Mouse (Mus musculus) WW6 (cell line): ENCODE measurements around the gene Ovol2.
A peak's percentile ranks its signal among the peaks of the same experiment; 100 is the strongest.
"Not testable (repeated sequence)": the region's sequence is repeated elsewhere in the genome, so short reads cannot be mapped to it uniquely, and the experiment has no call there.

Source experiments
- DNase-seq: peaks from one replicate; pipeline ENCODE4 v3.0.0-alpha.2; 2013; ENCODE audit warnings: low read depth, low spot score

Gene Ovol2

DNA sequence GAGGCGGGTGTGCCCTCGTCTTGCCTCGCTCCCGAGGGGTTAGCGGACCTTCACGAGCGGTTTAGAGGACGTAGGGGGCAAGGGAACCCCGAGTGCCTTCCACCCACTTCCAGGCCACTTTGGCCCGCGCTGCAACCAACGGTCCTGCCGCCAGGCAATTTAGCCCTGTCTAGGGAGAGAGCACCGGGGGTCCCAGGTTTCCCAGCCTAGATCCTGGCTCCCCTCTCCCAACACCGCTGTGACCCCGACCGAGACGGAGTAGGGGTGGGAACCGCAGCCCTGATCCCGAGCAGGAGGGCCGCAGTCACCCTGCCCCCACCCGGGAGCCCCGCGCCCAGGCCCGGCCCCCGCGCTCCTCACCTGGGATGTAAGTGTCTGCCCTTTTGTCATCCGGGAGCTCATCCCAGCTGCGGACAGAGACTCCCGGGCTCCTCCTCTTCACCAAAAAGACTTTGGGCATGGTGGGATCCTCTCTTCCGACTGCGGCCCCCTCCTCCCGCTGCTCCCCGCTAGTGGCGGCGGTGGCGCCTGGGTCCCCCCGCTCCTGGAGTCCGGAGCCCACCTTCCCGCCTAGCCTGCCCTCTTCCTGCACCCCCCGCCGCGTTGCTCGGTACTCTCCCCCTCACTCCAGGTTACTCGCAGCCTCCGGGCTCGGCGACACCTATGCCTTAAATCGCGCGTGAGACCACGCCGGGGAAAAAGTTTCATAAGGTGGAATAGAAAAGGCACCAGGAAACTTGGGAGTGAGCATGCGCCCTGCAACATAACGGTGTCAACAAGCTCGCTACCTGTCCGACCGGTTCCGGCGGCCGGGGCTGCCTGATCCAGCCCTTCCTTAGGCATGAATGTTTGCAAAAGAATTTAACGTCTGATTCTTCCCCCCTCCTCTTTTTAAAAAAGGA is at the start of gene Ovol2:
Gene Ovol2, minus strand, starts transcription at position 746 of the 902 bp plus-strand sequence.
- no peak for DNase-seq

DNA sequence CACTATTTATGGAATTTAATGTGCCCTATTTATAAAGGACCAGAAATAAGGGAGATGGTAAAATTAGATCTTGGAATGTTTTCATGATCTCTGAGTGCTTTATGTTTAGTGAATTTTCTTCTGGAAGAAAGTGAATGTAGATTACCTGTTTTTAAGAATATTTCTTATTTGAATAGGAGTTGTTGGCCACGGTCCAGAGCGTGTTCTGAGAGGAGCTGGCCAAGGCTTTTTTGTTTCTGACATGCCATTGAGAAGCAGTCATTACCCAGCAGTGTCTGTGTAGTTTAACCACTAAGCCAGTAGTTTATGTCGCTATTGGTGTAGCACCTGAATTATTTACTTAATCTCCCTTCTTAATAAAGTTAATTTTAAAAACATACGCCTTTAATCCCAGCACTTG is 49.8 kb upstream of the Ovol2 start:
- no peak for DNase-seq

DNA sequence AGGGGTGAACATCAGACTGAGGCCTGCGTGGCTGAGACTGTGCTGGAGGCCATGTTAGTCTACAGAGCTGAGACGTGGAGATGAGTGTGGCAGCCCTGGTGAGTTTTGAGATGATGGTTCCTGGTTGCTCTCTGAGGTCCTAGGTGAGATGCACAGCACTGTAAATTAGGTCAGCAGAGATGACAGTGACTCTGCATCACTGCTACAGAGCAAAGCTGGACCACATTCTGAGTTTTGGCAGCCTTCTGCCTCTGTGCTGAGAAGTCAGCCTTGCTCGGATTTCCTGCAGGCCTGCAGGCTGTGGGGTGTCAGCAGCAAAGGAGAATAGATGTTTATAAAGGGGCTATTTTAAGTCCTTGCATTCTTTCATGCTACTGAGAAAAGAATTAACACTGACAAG is 49.3 kb upstream of the Ovol2 start:
- no peak for DNase-seq

DNA sequence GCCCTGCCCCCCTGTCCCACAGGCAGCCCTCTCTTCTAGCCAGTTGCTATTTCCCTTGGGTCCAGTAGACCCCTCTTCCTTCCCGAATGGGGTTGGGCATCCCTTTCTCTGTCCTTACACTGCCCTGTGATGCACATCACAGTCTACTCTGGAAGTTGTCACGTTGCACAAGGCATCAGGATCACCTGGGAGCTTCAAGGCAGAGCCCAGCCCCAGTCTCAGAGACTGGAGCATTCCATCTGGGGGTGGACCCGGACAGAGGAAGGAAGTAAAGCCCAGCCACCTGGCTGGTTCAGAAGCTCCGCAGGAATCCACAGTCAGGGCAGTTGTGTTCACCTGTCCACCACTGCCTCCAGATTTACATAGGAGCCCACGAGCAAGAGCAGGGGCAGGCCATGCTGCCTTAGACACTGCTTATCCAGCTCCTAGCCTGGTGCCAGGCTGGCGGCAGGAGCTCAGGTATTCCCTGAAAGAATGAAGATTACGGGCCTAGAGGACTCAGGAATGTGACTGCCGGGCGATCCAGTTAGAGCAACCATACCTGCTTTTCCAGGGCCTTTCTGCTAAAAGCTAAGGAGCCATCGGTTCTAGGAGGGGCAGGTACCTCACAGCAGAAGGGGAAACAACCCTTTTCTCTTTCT is 43.2 kb upstream of the Ovol2 start:
- DNase-seq, result no peak

DNA sequence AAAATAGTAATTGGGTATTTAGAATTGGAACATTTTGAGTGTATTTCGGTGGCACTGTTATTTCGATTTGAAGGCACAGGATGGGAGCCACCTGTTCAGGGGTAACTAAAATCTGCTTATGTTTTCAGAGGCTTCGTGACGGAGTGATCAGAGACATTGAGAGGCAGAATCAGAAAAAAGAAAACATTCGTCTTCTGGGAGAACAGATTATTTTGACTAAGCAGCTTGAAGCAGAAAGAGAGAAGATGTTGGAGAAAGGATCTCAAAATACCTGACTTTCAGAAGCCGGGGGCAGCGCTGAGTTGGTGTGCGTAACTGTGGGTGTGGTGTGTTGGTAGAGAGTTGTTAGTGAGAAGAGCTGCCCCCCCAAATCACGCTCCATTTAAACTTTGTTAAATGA is 41.1 kb upstream of the Ovol2 start:
- DNase-seq, result no peak

DNA sequence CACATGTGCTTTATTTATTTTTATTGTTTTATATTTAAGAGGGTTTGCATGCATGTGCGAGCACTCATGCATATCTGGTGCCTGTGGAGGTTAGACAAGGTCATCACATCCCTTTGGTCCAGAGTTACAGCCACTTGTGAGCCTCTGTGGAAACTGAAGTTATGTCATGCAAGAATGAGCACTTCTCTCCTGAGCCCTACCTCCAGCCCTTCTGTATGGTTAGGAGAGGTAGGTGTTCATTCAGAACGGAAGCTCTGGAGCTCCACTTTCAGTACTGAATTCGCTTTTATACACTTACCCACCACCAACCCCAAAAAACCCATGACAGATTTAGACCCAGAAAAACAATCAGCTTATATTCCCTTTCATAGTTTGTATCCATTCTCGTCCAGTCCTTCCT is 39.6 kb upstream of the Ovol2 start:
- no peak for DNase-seq

DNA sequence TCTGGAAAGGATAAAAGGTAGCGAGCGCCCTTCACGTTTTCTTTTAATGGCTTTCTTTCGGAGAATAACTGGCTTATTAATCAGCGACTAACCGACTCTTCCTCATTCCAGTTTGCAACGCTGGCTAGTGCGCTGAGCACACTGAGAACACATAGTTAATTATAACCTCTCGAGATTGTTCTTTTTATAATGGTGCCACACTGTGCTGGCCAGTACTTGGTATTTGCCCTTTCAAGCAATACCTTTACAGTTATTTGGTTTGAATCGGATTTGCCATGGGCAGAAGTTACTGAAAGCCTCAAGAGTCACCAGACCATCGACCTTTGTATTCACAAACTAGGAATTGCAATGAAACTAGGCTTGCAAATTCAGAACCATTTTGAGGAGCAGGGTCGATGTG is 37.6 kb upstream of the Ovol2 start:
- no peak for DNase-seq

DNA sequence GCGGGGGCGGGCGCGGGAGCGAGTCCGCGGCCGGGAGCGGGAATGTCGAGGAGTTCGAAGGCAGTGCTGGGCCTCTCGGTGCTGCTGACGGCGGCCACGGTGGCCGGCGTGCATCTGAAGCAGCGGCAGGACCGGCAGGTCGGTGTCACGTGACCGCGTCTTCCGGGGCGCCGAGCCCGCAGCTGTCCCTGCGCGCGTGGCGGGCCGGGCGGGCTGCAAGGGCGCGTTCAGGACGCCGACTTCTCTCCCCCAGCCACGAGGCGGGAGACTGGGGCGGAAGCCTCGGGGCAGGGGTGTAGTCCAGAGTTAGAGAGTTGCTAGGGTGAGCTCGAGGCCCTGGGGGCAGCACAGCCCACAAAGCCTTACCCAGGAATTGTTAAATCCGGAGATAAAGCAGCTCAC is 37.1 kb upstream of the Ovol2 start:
- DNase-seq, result peak; percentile 61

DNA sequence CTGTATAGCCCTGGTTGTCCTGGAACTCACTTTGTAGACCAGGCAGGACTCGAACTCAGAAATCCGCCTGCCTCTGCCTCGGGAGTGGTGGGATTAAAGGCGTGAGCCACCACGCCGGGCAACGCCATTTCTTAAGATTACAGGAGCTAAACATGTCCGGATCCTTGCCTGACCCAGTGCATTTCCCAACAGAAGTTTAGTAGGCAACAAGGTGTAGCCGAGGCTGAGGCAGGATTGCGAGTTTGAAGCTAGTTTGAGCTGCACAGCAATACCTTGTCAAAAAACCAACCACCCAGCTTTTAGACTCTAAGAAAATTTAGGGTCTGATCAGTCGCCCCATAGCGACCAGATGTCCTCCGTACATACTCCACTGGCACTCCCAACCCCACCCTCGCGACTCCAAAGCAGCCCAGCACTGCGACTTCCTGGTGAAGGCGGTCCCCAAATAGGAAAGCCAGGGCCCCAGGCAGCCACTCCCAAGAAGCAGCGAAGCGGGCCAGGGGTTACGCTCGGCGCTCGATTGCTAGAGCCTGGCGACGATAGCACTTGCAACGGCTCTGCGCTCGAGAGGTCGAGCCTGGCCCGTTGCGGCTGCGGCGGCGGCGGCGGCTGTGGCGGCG is 36.6 kb upstream of the Ovol2 start, which contains the start of the genes Kat14 and Pet117:
Gene Kat14, plus strand, starts transcription at position 584 of the 620 bp plus-strand sequence.
Gene Pet117, plus strand, starts transcription at position 597 of the 620 bp plus-strand sequence.
- peak; percentile 85 for DNase-seq

DNA sequence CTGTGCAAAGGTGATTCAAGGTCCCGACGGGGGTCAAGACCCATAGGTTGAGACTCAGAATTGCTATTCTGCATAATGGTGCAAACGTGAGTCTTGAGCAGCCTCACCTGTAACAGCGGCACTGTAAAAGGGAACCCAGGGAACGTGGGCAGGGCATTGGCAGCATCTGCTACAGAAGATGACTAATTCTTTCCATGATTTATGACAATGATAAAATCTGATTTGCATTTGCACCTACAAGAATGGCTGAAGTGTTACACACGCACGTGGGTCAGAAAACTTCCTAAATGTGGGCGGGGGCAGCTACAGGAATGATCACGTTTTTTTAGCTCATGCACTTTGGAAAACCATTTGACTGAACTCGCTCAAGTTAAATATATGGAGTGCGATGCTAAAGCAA is 20.9 kb upstream of the Ovol2 start:
- no peak for DNase-seq

DNA sequence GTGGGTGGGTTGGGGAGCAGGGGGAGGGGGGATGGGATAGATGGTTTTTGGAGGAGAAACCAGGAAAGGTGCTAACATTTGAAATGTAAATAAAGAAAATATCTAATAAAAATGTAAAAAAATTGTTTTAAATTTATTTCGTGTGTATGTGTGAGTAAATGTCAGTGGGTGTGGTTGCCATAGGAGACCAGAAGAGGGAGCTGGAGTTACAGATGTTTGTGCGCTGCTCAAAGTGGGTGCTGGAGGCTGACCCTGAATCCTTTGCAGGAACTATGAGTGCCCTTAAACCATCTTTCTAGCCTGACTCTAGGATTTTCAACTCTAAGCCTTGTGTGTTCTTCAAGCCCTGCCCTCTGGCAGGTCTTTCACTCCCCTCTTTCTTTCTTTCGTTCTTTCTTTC is 16.6 kb upstream of the Ovol2 start:
- no peak for DNase-seq

DNA sequence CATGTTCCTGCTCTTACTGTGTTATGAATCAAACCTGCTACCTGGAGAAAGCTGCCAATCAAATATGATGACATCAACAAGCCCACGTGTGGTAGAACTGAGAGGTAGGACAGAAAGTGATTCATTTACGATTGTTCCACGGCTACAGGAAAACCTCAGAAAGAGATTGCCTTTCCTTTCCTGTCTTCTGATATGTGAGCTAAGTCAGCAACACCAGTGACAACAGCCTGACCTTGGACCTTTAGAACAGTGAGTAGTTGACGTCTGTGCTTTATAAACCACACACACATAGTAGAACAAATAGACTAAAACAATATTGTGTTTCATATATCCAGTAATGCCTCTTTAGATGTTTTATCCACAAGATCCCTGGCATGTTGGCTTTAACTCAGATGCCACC is 11.2 kb upstream of the Ovol2 start:
- no peak for DNase-seq

DNA sequence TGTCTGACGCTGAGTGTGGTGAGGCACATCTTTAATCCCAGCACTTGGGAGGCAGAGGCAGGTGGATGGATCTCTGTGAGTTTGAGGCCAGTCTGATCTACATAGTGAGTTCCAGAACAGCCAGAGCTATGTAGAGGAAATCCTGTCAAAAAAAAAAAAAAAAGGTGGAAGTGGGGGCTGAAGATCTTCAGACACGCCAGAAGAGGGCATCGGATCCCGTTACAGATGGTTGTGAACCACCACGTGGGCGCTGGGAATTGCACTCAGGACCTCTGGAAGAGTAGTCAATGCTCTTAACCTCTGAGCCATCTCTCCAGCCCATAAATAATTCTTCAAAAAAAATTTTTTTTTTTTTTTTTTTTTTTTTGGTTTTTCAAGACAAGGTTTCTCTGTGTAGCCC is 6.2 kb upstream of the Ovol2 start:
- not testable (repeated sequence) for DNase-seq

DNA sequence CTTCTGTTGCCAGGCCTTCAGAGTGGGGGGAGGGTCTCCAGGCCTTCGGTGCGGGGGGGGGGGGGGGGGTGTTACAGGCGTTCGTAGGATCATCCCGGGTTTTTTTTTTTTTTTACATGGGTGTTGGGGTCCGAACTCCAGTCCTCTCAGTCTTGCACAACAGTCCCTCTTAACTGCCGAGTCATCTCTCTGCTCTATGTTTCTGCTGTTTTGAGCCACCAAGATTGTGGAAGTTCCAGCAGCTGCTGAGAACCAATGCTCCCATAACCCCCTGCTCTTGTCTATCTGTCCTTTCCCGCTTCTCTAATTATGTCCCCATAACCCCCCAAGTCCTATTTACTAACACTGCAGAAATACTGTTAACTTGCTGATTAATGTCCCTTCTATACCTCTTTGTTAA is 5.8 kb upstream of the Ovol2 start:
- DNase-seq, result no peak

DNA sequence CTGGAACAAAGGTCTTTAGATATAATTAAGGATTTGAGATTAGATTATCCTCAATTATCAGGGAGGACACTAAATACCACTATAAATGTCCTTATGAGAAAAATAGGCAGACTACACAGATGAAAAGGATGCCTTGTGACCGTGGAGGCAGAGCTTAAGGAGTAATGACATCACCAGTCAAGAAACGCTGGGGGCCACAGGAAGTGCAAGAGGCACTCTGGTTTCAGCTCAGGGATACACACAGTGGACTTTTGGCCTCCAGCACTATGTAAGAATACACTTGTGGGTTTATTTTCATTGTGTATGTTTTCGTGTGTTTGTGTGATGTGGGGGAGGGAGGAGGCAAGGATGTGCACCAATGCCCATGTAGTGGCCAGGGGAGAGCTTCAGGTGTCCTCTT is 5.3 kb upstream of the Ovol2 start:
- no peak for DNase-seq

DNA sequence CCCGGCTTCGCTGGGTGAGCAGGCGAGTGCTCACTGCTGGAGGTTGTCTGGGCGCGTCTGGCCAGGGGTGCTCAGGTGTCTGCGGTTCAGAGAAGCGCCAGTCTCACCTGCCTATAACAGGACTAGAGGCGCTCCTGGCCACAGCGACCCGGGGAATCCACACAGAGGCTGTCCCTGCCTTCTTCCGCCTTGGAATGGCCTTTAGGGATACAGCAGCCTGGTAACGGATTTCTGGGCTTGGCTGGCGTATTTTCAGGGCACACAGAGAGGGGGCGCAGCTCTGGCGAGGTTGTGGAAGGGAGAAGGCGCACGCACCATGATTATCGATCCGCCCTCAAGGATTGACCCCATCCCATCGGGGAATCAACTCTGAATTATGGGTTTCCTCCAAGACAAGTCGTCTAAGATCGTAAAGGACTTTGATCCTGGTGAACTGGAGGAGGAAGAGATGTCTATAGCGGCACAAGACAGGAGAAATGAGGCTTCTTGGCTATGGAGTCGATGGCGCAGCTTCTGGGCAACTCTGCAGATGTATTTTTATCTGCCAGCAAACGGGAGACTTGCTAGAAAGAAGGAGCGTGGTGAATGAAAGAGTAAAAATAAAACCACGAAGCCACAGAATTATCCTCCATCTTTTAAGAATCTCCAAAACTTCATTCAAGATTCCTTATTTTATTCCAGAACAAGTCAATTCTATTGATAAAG is 1.3 kb upstream of the Ovol2 start:
- no peak for DNase-seq

DNA sequence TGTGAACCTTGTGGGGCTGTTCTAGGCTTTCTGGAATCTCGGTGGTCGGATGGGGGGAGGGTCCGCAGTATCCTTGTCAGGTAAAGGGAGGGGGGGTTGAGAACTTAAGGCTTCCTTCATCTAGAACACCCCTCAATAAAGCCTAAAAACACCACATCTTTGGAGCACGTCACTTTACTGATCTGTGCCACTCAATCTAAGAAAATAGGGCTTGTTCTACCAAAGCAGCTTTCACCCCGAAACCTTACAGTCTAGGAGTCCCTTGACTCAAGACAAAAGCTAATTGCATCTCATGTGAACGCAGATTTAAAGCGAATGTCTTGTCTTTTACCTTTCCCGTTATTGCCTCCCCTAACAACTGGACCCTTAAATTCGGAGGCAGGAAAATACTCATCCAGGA is 540 bp upstream of the Ovol2 start:
- DNase-seq, result no peak

DNA sequence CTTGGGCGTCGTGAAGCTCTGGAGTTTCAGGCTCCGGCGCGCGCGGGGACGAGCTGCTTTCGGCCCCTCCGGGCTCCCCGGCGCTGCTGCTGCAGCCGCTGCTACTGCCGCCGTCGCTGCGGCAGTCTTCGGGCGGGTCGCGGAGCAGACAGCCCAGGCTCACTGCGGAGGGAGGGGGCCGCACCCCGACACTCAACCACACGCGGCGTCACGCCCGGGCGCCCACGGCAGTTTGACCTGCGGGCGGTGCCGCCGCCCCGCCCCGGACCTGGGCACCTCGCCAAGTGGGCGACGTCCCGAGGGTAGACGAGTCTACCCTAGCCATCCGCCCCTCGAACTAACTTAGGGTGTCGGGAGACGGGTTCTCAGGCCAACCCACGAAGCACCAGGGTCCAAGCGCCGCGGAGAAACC is 980 bp downstream of the Ovol2 start:
- DNase-seq, result no peak

DNA sequence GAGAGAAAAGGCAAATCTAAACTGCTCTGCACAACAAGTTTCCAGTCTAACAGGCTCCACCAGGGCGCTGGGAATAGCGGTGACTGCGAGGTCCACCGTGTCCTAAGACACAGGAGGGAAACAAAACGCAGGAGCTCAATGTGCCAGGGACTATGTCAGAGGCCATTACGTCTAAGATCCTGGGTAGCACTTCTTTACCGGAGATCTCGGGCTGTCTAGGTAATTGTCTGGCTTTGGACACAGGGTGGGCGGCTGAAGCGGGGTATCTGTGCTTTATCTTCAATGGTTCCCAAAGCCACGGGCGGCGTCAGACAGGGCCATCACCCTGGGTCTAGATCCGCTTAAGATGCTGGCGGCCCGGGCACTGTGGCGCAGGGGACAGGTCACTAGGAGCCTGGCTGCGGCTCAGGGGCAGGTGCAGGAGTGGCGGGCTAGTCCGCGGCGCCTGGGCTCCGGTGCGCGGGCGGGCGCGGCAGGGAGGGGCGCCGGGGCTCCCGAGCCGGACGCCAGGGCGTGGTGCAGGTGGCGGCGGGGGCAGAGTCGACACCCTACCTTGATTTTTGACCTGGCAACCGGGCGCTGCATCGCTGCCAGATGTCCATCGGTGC is 1.5 kb downstream of the Ovol2 start:
- DNase-seq, result no peak

DNA sequence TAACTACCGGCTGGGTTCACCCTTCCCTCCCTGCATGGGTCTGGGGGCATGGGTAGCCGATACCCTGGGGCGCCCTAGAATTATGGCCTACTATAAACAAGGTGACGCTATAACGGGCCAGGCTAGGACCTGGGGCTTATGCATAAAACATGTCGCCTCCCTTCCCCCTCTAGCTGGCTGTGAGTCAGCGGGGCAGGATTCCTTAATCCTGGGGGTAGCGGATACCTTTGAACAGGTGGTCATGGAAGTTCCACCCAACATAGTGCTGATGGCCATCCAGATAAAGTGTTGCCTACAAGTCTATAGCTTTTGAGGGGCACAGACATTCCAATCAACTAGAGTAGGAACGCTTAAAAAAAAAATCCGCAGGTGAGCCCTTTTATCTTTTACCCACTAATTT is 2.0 kb downstream of the Ovol2 start:
- no peak for DNase-seq

DNA sequence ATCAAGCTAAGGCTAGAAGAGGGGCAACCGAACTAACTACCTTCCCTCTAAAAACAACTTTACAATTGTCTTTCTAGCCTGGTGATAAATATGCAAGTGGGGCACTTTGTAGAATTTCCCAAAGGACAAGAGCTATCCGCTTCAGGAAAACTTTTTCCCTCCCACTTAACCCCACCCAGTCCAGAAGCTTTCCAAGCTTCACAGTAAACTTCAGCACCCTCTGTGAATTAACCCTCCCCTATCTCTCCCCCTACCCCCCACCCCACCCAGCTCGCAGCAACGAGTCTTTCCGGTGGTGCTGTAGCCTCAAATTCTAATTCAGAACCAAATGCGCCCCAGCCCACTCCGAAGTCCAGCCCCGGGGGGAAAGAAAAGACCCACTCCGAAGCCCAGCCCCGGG is 2.5 kb downstream of the Ovol2 start:
- no peak for DNase-seq

DNA sequence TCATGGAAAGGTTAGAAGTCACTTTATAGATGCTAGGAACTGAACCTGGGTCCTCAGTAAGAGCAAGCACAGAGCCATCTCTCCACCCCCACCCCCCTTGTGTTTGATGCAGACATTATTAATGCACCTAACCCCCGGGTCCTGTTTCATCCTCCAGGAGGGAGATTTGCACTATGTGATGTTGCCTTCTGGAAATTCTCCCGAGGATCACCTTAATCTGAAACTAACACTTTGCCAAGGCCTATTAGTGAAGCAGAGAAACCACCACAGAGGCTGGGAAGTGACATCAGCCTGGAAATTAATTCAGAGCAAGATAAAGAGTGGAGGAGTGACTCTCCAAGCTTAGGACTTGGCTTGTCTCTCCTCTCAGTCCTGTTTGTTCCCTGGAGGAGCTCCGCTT is 7.7 kb downstream of the Ovol2 start:
- no peak for DNase-seq
